Mouse (Mus musculus): Measurements from ENCODE around the gene Sgsm2. TPM values are rescaled to one million over a fixed set of nuclear protein-coding genes. Genes with fewer than 3 reads are reported as not detected.

The Sgsm2 gene
- polyA plus RNA-seq, 1 experiment from 2014 or later, result 4.2 TPM

DNA sequence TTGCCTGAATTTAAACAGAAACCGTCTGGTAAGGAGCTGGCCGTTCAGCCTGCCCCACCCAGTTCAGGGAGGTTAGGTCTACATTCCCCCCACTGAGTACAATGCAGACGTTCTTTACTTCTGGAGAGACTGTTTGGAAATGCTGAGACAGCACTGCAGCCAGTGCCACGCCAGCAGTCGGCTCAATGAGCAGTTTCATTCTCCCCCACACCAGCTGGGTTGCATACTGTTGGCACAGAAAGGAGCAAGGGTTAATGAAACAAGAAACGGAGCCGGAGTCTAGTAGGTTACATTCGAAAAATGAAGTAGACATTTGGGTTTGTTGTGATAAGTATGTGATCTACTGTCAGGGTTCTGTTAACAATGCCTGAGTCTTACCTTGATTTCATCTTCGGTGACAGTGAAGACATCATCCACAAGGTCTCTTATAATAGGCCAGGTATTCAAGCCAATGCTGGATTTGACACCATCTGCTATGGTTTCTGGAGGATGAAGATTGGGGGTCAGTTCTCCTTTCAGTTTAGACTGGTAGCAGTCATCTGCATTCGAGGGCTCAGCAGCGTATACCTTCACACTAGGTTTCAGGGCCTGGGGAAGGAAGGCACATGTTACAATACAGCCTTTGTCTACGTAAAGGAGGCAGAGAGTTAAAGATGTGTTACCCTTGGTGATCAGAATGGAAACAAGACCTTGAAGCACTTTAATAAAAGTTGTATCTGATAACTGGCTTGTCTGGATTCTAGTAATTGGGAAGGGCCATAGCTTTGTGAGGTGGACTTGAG lies 11.9 kb upstream of the Sgsm2 start:
- no peak overlapping the region for H3K4me3 ChIP-seq
- no peak for ATAC-seq (ENCODE audit: extremely low read depth, insufficient number of reproducible peaks, low FRiP score, low TSS enrichment)
- H3K9me3 ChIP-seq, result no peaks in the 10 kb centered on the region
- H3K36me3 ChIP-seq, result peaks cover 69% of the 10 kb centered on the region
- H3K9ac ChIP-seq, result no peak overlapping the region
- H3K27me3 ChIP-seq (replicated peaks), result no peaks in the 10 kb centered on the region
- WGBS, result 81% methylated on average over 12 of the region's 12 CpGs
- no peak overlapping the region for H3K4me2 ChIP-seq
- no peak overlapping the region for H3K27ac ChIP-seq (replicated peaks)
- H3K4me1 ChIP-seq, result no peaks in the 10 kb centered on the region

DNA sequence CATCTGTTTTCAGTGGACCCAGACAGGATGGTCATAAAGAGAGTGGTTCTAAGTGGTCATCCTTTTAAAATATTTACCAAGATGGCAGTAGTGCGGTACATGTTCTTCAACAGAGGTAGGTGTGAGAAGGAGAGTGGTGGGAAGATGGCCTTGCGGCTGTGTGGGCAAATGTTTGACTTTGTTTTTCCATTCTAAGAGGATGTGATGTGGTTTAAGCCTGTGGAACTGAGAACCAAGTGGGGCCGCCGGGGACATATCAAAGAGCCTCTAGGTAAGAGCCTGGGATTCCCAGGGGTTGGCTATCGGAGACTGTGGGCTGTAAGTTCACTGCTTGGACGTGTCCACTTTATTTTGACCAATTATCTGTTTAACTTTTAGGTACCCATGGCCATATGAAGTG lies 11.0 kb upstream of the Sgsm2 start:
- Histone ChIP-seq H3K4me3 (no peak overlapping the region), H3K36me3 (peaks cover 79% of the 10 kb centered on the region), H3K9ac (no peak overlapping the region), H3K27ac (replicated peaks) (no peak overlapping the region), H3K9me3 (no peaks in the 10 kb centered on the region), H3K27me3 (replicated peaks) (no peaks in the 10 kb centered on the region), H3K4me1 (no peaks in the 10 kb centered on the region), H3K4me2 (no peak overlapping the region)
- no peak for ATAC-seq (ENCODE audit: extremely low read depth, insufficient number of reproducible peaks, low FRiP score, low TSS enrichment)
- 92% methylated on average over 6 of the region's 6 CpGs for WGBS

DNA sequence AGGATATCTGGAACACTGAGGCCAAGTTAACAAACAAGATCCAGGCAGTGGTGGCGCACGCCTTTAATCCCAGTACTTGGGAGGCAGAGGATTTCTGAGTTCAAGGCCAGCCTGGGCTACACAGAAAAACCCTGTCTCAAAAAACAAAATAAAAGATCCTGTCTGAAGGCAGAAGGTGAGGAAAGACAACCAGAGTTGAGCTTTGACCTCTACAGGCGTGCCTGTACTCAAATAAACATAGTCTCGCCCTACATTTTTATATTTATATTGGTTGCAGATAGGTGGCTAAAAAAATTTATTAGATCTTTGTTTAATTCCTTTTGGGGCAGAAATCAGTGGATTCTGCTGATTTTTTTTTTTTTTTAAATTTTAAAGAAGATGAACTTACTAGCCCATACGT lies 5.6 kb upstream of the Sgsm2 start:
- Histone ChIP-seq H3K4me3 (no peak overlapping the region), H3K4me1 (peaks cover 22% of the 10 kb centered on the region), H3K9me3 (no peaks in the 10 kb centered on the region), H3K36me3 (peaks cover 82% of the 10 kb centered on the region), H3K4me2 (no peak overlapping the region), H3K27ac (replicated peaks) (no peak overlapping the region), H3K9ac (no peak overlapping the region), H3K27me3 (replicated peaks) (no peaks in the 10 kb centered on the region)
- no peak for ATAC-seq (ENCODE audit: extremely low read depth, insufficient number of reproducible peaks, low FRiP score, low TSS enrichment)
- WGBS, result 91% methylated on average over 5 of the region's 5 CpGs

DNA sequence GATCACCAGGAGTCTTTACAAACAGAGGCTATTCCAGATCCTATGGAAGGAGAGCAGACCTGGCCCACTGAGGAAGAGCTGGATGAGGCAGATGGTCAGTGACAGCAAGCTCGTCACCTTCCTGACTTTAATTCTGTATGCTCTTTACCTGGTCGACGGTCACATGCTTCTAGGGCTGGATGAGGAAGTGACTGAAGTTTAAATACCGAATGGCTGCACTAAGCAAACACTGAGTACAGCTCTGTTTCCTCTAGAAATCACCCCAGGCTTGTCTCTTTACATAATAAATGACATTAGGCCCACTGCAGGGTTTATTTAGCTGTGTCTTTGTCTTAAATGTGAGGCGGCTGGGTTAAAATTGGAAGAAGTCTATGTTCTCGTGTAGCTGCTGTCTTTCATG lies 4.7 kb upstream of the Sgsm2 start:
- Histone ChIP-seq H3K27me3 (replicated peaks) (no peaks in the 10 kb centered on the region), H3K9ac (no peak overlapping the region), H3K27ac (replicated peaks) (no peak overlapping the region), H3K4me2 (no peak overlapping the region), H3K36me3 (peaks cover 73% of the 10 kb centered on the region), H3K4me3 (no peak overlapping the region), H3K9me3 (no peaks in the 10 kb centered on the region), H3K4me1 (peaks cover 22% of the 10 kb centered on the region)
- 86% methylated on average over 6 of the region's 6 CpGs for WGBS
- no peak for ATAC-seq (ENCODE audit: extremely low read depth, insufficient number of reproducible peaks, low FRiP score, low TSS enrichment)

DNA sequence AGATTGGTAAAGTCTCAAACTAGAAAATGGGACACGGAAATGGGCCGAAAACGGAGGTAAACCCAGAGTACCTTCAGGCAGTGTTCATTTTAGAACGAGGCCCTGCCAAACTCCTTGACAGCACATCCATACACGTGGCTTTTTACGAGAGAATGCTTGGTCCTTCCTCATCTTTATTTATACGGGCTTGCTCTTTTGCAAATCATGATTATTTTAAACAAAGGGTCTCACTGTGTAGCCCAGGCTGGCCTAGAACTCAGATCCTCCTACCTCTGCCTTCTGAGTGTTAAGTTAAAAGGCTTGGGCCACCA lies 1.6 kb upstream of the Sgsm2 start:
- peak overlapping the region; percentile 85 for H3K27ac ChIP-seq (replicated peaks)
- no peak for ATAC-seq (ENCODE audit: extremely low read depth, insufficient number of reproducible peaks, low FRiP score, low TSS enrichment)
- no peaks in the 10 kb centered on the region for H3K9me3 ChIP-seq
- peak overlapping the region; percentile 82 for H3K4me3 ChIP-seq
- WGBS, result under 1% methylated on average over 7 of the region's 7 CpGs
- peak overlapping the region; percentile 88 for H3K4me2 ChIP-seq
- peaks cover 34% of the 10 kb centered on the region for H3K4me1 ChIP-seq
- H3K9ac ChIP-seq, result peak overlapping the region; percentile 93
- peaks cover 42% of the 10 kb centered on the region for H3K36me3 ChIP-seq
- H3K27me3 ChIP-seq (replicated peaks), result no peaks in the 10 kb centered on the region

DNA sequence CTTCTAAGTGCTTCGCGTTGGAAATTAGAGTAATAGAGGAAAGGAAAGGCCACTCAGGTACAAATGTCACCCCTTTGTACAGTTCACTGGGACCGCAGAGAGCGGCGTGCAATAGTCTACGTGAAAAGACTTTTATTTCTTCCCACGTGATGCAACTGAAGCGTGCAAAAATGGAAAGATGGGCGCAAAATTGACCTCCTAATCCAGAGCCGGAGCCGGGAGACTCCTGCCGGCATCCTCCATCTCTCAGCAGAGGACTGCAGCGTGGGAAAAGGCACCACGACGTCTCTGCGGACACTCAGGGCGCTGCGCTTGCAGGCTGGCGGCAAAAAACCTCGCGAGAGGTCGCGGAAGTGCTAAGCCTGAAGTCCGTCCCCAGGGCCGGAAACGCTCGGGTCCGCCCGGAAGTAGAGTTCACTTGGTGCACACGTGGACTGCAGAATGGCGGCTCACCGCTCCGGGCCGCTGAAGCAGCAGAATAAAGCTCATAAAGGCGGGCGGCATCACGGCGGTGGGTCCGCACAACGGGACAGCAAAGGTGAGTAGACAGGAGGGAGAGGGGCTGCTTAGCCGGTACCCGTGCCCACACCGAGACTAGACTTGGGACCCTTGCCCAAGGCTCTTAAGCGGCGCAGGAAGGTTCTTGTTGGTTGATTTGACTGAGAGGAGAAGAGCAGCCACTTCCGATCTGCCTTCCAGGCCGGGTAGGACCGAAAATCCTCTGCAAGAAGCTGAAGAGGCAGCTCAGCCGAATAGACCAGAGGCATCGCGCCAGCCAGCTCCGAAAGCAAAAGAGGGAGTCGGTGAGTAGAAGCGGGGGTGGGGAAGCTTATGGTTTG lies 1.0 kb upstream of the Sgsm2 start, which contains the start of gene Tsr1:
Gene Tsr1, plus strand, starts transcription at position 394 of the 839 bp plus-strand sequence.
- under 1% methylated on average over 54 of the region's 54 CpGs for WGBS
- peak; percentile 57 for ATAC-seq (ENCODE audit: extremely low read depth, insufficient number of reproducible peaks, low FRiP score, low TSS enrichment)
- Histone ChIP-seq H3K36me3 (peaks cover 36% of the 10 kb centered on the region), H3K4me2 (peak within 1 kb of the TSS; percentile 88), H3K4me3 (peak within 1 kb of the TSS; percentile 82), H3K27ac (replicated peaks) (peak within 1 kb of the TSS; percentile 85), H3K9ac (peak within 1 kb of the TSS; percentile 93), H3K9me3 (no peaks in the 10 kb centered on the region), H3K27me3 (replicated peaks) (no peaks in the 10 kb centered on the region), H3K4me1 (peaks cover 34% of the 10 kb centered on the region)

DNA sequence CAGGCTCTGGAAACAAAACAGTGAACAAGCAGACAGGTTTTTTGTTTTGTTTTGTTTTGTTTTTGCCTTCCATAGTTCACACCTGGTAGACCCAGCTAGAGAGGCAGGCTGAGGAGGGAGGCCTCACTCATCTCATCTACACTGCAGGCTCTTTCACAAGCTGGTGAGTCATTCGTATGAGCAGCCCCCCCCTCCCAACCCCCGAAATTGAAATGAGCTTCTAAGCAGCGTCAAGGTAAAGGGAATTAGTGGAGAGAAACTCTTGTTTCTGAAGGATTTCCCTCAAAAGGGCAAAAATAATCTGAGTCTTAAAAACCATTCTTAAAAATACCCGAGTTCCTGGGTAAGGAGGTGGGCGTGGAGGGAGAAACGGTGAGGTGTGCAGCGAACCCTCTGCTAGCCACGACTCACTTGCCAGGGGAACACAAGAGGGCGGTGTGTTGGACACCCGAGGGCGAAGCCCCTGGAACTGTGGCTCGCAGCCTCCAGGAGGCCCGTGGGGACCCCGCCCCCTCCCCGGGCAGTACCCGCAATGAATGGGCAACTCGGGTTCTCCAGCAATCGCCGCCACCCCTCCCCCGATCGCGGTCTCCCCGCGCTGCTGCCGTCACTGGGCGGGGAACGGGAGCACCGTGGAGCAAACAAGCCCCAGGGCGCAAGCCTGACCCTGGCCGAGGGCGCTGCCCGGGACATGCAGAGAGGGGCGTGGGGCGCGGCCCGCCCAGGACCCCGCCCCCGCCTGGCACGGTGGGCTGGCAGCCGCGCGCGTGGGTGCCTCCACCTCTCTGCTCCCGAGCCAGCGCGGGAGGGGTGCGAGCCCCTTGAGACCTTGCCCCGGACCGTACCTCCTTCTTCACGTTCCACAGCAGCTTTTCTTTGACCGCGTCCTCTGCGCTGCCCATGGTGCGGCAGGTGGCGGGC lies 620 bp downstream of the Sgsm2 start:
- peak overlapping the region; percentile 85 for H3K27ac ChIP-seq (replicated peaks)
- no peaks in the 10 kb centered on the region for H3K27me3 ChIP-seq (replicated peaks)
- H3K9ac ChIP-seq, result peak overlapping the region; percentile 93
- under 1% methylated on average over 52 of the region's 55 CpGs for WGBS
- peak overlapping the region; percentile 82 for H3K4me3 ChIP-seq
- no peaks in the 10 kb centered on the region for H3K9me3 ChIP-seq
- peaks cover 34% of the 10 kb centered on the region for H3K4me1 ChIP-seq
- peaks cover 22% of the 10 kb centered on the region for H3K36me3 ChIP-seq
- peak overlapping the region; percentile 88 for H3K4me2 ChIP-seq
- ATAC-seq (ENCODE audit: extremely low read depth, insufficient number of reproducible peaks, low FRiP score, low TSS enrichment), result peak; percentile 40; the same call in 1 of the 2 replicates

DNA sequence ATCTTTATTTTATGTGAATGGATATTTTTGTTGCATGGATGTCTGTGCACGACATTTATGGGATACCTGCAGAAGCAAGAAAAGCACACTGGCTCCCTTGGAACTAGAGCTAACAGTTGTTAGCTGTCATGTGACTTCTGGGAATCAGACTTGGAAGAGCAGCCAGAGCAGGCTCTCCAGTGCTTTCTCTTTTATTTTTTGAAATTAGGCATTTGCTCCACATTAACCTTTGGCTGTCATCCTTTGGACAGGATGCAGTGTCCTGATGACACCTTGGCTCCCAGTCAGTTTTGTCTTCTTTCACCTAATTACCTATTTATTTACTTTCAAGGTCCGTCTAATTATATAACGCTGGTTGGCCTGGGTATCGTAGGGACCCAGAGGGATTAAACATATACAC lies 2.2 kb downstream of the Sgsm2 start:
- no peak overlapping the region for H3K27ac ChIP-seq (replicated peaks)
- H3K4me1 ChIP-seq, result peaks cover 24% of the 10 kb centered on the region
- no peaks in the 10 kb centered on the region for H3K27me3 ChIP-seq (replicated peaks)
- 76% methylated on average over 4 of the region's 4 CpGs for WGBS
- no peak overlapping the region for H3K9ac ChIP-seq
- ATAC-seq (ENCODE audit: extremely low read depth, insufficient number of reproducible peaks, low FRiP score, low TSS enrichment), result no peak
- H3K9me3 ChIP-seq, result no peaks in the 10 kb centered on the region
- H3K4me2 ChIP-seq, result no peak overlapping the region
- H3K4me3 ChIP-seq, result no peak overlapping the region
- H3K36me3 ChIP-seq, result peaks cover 6% of the 10 kb centered on the region

GRCm38 (mm10) chr11:74883098-74883497 lies 13.8 kb downstream of the Sgsm2 start:
- Histone ChIP-seq H3K9ac (no peak overlapping the region), H3K9me3 (no peaks in the 10 kb centered on the region), H3K4me2 (no peak overlapping the region), H3K27me3 (replicated peaks) (no peaks in the 10 kb centered on the region), H3K4me3 (no peak overlapping the region), H3K36me3 (peaks cover 12% of the 10 kb centered on the region), H3K4me1 (peaks cover 11% of the 10 kb centered on the region), H3K27ac (replicated peaks) (no peak overlapping the region)
- 94% methylated on average over 10 of the region's 10 CpGs for WGBS
- ATAC-seq (ENCODE audit: extremely low read depth, insufficient number of reproducible peaks, low FRiP score, low TSS enrichment), result no peak

- Histone ChIP-seq H3K27me3 (replicated peaks) (no peaks in the 10 kb centered on the region), H3K9ac (peak overlapping the region; percentile 29), H3K36me3 (peaks cover 12% of the 10 kb centered on the region), H3K4me1 (peaks cover 15% of the 10 kb centered on the region), H3K4me3 (no peak overlapping the region), H3K4me2 (peak overlapping the region; percentile 29), H3K27ac (replicated peaks) (no peak overlapping the region), H3K9me3 (no peaks in the 10 kb centered on the region)
- 42% methylated on average over 14 of the region's 14 CpGs for WGBS
- no peak for ATAC-seq (ENCODE audit: extremely low read depth, insufficient number of reproducible peaks, low FRiP score, low TSS enrichment)
Measured at GRCm38 (mm10) chr11:74881979-74882378, 14.9 kb downstream of the Sgsm2 start.

- H3K9me3 ChIP-seq, result no peaks in the 10 kb centered on the region
- no peak overlapping the region for H3K9ac ChIP-seq
- ATAC-seq (ENCODE audit: extremely low read depth, insufficient number of reproducible peaks, low FRiP score, low TSS enrichment), result no peak
- no peaks in the 10 kb centered on the region for H3K27me3 ChIP-seq (replicated peaks)
- H3K4me1 ChIP-seq, result peaks cover 23% of the 10 kb centered on the region
- H3K36me3 ChIP-seq, result peaks cover 12% of the 10 kb centered on the region
- no peak overlapping the region for H3K4me3 ChIP-seq
- H3K4me2 ChIP-seq, result no peak overlapping the region
- no peak overlapping the region for H3K27ac ChIP-seq (replicated peaks)
- WGBS, result 74% methylated on average over 9 of the region's 9 CpGs
Measured at GRCm38 (mm10) chr11:74880999-74881398, 15.9 kb downstream of the Sgsm2 start.
